Mouse (Mus musculus) intestine, postnatal 0 days (tissue): ENCODE data around the gene Dcp1b. TPM values are rescaled to one million over a fixed set of nuclear protein-coding genes. Genes with fewer than 3 reads are reported as not detected.

Experiments used
- ATAC-seq: fragments of 200-750 bp; cut with Nextera tagmentation; 2 replicates; pipeline ENCODE4 v1.8.0; 2017; ENCODE audit warnings: mild to moderate bottlenecking, moderate TSS enrichment, moderate library complexity
- H3K27ac ChIP-seq: fragments of 300-500 bp; sonication (generic); 2 replicates; pipeline ENCODE4 v1.5.1; 2014; ENCODE audit warnings: mild to moderate bottlenecking, low read depth, low read length, moderate library complexity
- H3K27me3 ChIP-seq: fragments of 300-500 bp; sonication (generic); replicated peaks from 2 replicates; pipeline ENCODE4 v1.6.1; 2014; ENCODE audit warnings: low read length, mixed read lengths; ENCODE audit not compliant: control insufficient read depth, insufficient read depth
- H3K36me3 ChIP-seq: fragments of 300-500 bp; sonication (generic); 2 replicates; pipeline ENCODE4 v1.6.1; 2014; ENCODE audit warnings: mild to moderate bottlenecking, moderate library complexity; ENCODE audit not compliant: control insufficient read depth, insufficient read depth
- H3K4me1 ChIP-seq: fragments of 300-500 bp; sonication (generic); replicated peaks from 2 replicates; pipeline ENCODE4 v1.6.1; 2014; ENCODE audit warnings: antibody characterized with exemption, low read length, mixed read lengths; ENCODE audit not compliant: control insufficient read depth, insufficient read depth
- H3K4me2 ChIP-seq: fragments of 300-500 bp; sonication (generic); replicated peaks from 2 replicates; pipeline ENCODE4 v1.6.1; 2014; ENCODE audit warnings: low read depth, mild to moderate bottlenecking, moderate library complexity
- H3K4me3 ChIP-seq: fragments of 300-500 bp; sonication (generic); 2 replicates; pipeline ENCODE4 v1.5.1; 2014; ENCODE audit warnings: low read depth, low read length
- H3K9ac ChIP-seq: fragments of 300-500 bp; sonication (generic); 2 replicates; pipeline ENCODE4 v1.6.1; 2014; ENCODE audit warnings: mild to moderate bottlenecking, low read depth, low read length
- H3K9me3 ChIP-seq: fragments of 300-500 bp; sonication (generic); 2 replicates; pipeline ENCODE4 v1.6.1; 2016; ENCODE audit warnings: mixed run types; ENCODE audit not compliant: control insufficient read depth
- CTCF ChIP-seq: sonication (generic); IDR thresholded peaks from 2 replicates; pipeline ENCODE4 v1.5.1; 2016; ENCODE audit warnings: low read depth, mild to moderate bottlenecking, control low read depth, antibody characterized with exemption, moderate library complexity
- WGBS: fragments of 180-500 bp; shearing (Covaris S2); extraction: QIAGEN DNeasy Blood & Tissue Kit; methylation state at CpG from one replicate; pipeline ENCODE4 v1.1.7; 2014; 5-methylcytosine and 5-hydroxymethylcytosine counted together
- polyA plus RNA-seq: library from polyadenylated mRNA; unstranded; fragments of >200 nt; fragmentation: Nextera tagmentation; extraction: Ambion mirVana; gene quantifications from 2 replicates; pipeline ENCODE4 v1.2.1, GENCODE M21; 2015

The Dcp1b gene
- polyA plus RNA-seq, 1 experiment from 2014 or later, result 4.9 TPM

DNA sequence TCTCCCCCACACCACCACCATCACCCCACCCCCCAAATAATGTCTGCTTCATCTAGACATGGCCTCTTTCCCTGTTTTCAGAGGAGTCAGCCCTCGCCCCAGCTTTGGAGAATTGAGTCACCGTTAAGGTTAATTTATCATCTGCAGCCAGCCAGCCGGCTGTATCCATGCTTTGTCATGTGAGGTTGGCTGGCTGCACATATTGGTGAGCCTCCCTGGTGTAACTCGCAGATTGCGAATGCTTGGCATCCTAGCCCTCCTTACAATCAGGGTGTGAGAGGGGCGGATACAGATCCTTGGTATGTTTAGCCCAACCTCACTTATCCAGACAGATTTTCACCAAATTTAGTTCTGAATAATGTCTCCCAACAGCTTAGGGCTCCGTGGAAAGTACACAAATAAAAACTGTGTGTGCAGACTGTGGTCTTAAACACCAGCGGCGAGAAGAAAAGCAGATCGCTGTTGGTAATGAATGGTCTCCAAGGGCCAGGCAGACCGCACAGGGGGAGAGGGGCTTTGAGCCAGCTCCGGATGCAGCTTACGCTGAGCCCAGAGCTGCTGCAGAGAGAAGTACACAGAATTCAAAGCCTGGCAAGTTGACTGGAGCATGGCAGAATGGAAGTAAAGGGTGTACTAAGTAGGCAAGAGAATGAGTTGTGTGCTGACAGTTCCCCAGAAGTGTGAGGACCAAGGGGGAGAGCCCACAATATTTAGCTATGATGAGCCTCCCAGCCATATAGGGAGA is 49.6 kb downstream of the Dcp1b start:
- no peak for ATAC-seq
- H3K4me1 ChIP-seq, result no peaks in the 10 kb centered on the region
- WGBS, result 66% methylated on average over 13 of the region's 13 CpGs
- H3K9ac ChIP-seq, result no peak overlapping the region
- peaks cover 6% of the 10 kb centered on the region; the same call in 1 of the 2 replicates for H3K36me3 ChIP-seq
- no peak overlapping the region for H3K27ac ChIP-seq
- no peaks in the 10 kb centered on the region for H3K27me3 ChIP-seq
- H3K4me3 ChIP-seq, result no peak overlapping the region
- H3K9me3 ChIP-seq, result no peaks in the 10 kb centered on the region
- no peak overlapping the region for H3K4me2 ChIP-seq
- TF ChIP-seq CTCF, result no peak

DNA sequence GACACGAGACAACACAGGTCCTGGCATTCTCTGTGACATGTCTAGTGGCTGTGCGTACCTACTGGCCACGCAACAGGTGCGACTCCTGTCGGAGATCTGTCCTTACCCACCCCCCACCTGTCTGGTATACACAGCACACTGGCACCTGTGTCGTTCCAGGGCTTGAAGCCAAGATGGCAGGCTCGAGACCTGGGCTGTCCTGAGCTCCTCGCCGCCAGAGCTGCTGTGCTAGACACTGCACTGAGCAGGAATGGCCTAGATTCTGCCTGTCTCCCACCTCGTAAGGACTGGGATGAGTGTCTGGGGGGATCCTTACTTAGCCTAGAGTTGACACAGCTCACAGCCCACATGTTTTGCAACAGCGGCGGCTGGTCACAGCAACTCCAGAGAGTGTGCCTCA is 50.2 kb downstream of the Dcp1b start:
- H3K4me3 ChIP-seq, result no peak overlapping the region
- no peak for ATAC-seq
- H3K27ac ChIP-seq, result no peak overlapping the region
- WGBS, result 74% methylated on average over 12 of the region's 12 CpGs
- TF ChIP-seq CTCF, result no peak
- H3K4me1 ChIP-seq, result no peaks in the 10 kb centered on the region
- no peaks in the 10 kb centered on the region for H3K27me3 ChIP-seq
- no peak overlapping the region for H3K9ac ChIP-seq
- H3K9me3 ChIP-seq, result no peaks in the 10 kb centered on the region
- peaks cover 6% of the 10 kb centered on the region; the same call in 1 of the 2 replicates for H3K36me3 ChIP-seq
- no peak overlapping the region for H3K4me2 ChIP-seq

DNA sequence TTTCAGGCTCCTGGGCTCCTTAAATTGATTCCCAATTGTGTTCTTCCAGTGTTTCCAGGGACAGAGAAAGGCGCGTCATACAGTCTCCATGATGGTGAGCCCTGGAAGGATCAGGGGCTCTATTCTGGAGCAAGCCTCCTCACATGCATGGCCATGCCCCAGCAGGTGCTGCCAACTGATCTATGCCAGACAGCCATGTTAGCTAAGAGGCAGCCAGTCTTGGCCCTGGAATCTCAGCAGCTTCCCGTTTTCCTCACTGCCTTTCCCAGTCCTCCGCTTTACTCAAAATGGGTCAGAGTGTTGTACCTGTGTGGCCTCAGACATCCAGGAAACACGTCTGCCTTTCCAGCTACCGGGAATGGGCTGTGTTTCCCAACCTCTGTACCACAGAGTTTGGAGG is 50.7 kb downstream of the Dcp1b start:
- H3K4me2 ChIP-seq, result no peak overlapping the region
- WGBS, result 90% methylated on average over 6 of the region's 6 CpGs
- no peak for ATAC-seq
- no peak overlapping the region for H3K9ac ChIP-seq
- H3K36me3 ChIP-seq, result peaks cover 6% of the 10 kb centered on the region; the same call in 1 of the 2 replicates
- no peaks in the 10 kb centered on the region for H3K9me3 ChIP-seq
- no peak for TF ChIP-seq CTCF
- no peak overlapping the region for H3K4me3 ChIP-seq
- H3K27ac ChIP-seq, result no peak overlapping the region
- no peaks in the 10 kb centered on the region for H3K27me3 ChIP-seq
- no peaks in the 10 kb centered on the region for H3K4me1 ChIP-seq

DNA sequence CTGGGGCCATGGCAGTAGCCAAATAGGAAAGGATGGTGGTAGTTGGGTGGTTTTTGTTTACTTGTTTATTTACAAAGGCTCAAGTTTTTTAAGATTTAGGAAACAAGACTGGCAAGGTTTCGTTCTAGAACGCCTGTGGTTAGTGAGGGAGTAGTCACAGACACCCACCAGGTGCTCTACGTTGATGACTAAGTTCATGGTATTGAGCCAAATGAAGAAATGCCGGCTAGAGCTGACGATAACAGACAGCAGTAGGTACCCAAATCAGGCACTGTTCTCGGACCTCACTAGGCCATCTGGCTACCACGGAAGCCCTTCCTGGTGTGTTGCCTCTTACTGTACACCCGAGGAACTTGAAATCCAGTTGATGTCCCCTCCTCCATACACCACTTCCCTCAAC is 51.9 kb downstream of the Dcp1b start:
- no peak overlapping the region for H3K4me3 ChIP-seq
- WGBS, result 80% methylated on average over 8 of the region's 8 CpGs
- H3K4me2 ChIP-seq, result no peak overlapping the region
- H3K9ac ChIP-seq, result no peak overlapping the region
- H3K27ac ChIP-seq, result no peak overlapping the region
- H3K36me3 ChIP-seq, result peaks cover 1% of the 10 kb centered on the region; the same call in 1 of the 2 replicates
- no peak for TF ChIP-seq CTCF
- H3K27me3 ChIP-seq, result no peaks in the 10 kb centered on the region
- ATAC-seq, result no peak
- no peaks in the 10 kb centered on the region for H3K9me3 ChIP-seq
- H3K4me1 ChIP-seq, result no peaks in the 10 kb centered on the region

DNA sequence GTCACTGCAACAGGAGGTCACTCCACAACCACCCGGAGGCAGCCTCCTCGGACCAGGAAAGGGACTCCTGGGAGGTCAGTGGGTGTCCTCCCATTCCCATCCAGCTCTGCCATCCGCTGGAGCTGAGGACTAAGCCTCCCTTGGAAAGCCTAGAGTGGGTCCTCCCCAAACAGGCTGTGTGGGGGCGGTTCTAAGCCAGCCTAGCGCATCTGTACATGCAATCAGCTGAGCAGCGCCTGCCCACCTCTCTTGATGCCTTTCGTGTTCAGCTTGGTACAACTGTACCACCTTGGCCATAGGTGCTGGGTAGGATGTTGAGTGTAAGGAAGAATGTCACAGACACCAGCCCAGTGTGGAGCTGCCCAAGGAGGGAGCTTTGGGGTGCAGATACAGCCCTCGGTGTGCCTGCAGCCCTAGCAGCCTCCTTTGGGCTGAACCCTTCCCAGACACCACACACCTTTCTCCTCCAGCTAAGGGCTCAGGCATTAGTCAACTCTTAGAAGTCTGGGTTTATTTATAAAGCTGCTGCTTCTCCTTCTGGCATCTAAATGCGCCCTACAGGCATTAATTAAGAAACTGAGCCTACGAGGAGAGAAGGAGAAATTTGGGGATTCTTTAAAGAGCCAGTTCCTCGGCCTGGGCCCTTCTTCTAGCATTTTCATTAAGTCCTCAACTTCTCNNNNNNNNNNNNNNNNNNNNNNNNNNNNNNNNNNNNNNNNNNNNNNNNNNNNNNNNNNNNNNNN is 54.0 kb downstream of the Dcp1b start:
- 78% methylated on average over 11 of the region's 11 CpGs for WGBS
- H3K4me2 ChIP-seq, result no peak overlapping the region
- no peaks in the 10 kb centered on the region for H3K36me3 ChIP-seq
- no peak overlapping the region for H3K9ac ChIP-seq
- no peaks in the 10 kb centered on the region for H3K9me3 ChIP-seq
- no peak overlapping the region for H3K4me3 ChIP-seq
- no peaks in the 10 kb centered on the region for H3K27me3 ChIP-seq
- H3K4me1 ChIP-seq, result no peaks in the 10 kb centered on the region
- TF ChIP-seq CTCF, result no peak
- no peak overlapping the region for H3K27ac ChIP-seq
- ATAC-seq, result no peak

DNA sequence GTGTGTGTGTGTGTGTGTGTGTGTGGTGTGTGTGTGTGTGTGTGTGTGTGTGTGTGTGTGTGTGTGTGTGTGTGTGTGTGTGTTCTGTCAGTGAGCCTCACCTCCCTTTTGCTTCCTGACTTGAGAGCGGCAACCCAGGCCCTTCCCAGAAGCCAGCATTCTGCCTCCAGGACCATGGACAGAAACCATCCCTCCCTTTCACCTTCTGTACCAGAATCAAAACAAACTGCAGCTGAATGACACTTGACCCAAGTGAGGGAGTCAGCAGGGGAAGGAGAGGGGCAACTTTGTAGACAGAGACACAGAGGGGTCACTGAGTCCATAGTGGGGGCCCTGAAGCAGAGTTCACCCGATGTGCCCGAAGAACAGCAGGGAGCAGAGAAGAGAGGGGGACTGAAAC is 58.0 kb downstream of the Dcp1b start:
- no peak for ATAC-seq
- Histone ChIP-seq H3K9ac (no peak overlapping the region), H3K4me1 (no peaks in the 10 kb centered on the region), H3K4me2 (no peak overlapping the region), H3K9me3 (no peaks in the 10 kb centered on the region), H3K4me3 (no peak overlapping the region), H3K27ac (no peak overlapping the region), H3K36me3 (no peaks in the 10 kb centered on the region), H3K27me3 (no peaks in the 10 kb centered on the region)
- no peak for TF ChIP-seq CTCF
- 40% methylated on average over 3 of the region's 3 CpGs for WGBS
